Mouse (Mus musculus) embryonic facial prominence, embryonic 13.5 days (tissue): ENCODE measurements around the gene Zg16. TPM values are rescaled to one million over a fixed set of nuclear protein-coding genes. Genes with fewer than 3 reads are reported as not detected.

ENCODE experiments used
- ATAC-seq: fragments of 200-750 bp; cut with Nextera tagmentation; 2 replicates; pipeline ENCODE4 v1.8.0; 2017; ENCODE audit warnings: low read depth; ENCODE audit not compliant: insufficient number of reproducible peaks, insufficient read depth, low FRiP score, low TSS enrichment
- H3K27ac ChIP-seq: fragments of 300-500 bp; sonication (generic); 2 replicates; pipeline ENCODE4 v1.5.1; 2015; ENCODE audit warnings: moderate library complexity, mild to moderate bottlenecking, inconsistent platforms
- H3K27me3 ChIP-seq: fragments of 300-500 bp; sonication (generic); 2 replicates; pipeline ENCODE4 v1.6.1; 2015; ENCODE audit warnings: mild to moderate bottlenecking, inconsistent platforms
- H3K36me3 ChIP-seq: fragments of 300-500 bp; sonication (generic); 2 replicates; pipeline ENCODE4 v1.6.1; 2015; ENCODE audit warnings: mild to moderate bottlenecking, inconsistent platforms
- H3K4me1 ChIP-seq: fragments of 300-500 bp; sonication (generic); 2 replicates; pipeline ENCODE4 v1.6.1; 2015; ENCODE audit warnings: inconsistent platforms
- H3K4me2 ChIP-seq: fragments of 300-500 bp; sonication (generic); 2 replicates; pipeline ENCODE4 v1.6.1; 2015; ENCODE audit warnings: moderate library complexity, mild to moderate bottlenecking, inconsistent platforms
- H3K4me3 ChIP-seq: fragments of 300-500 bp; sonication (generic); 2 replicates; pipeline ENCODE4 v1.5.1; 2015; ENCODE audit warnings: mild to moderate bottlenecking, inconsistent platforms
- H3K9ac ChIP-seq: fragments of 300-500 bp; sonication (generic); 2 replicates; pipeline ENCODE4 v1.6.1; 2015; ENCODE audit warnings: mild to moderate bottlenecking, inconsistent platforms
- H3K9me3 ChIP-seq: fragments of 300-500 bp; sonication (generic); 2 replicates; pipeline ENCODE4 v1.6.1; 2016; ENCODE audit warnings: inconsistent platforms
- WGBS: fragments of 180-500 bp; shearing (Covaris S2); methylation state at CpG from one replicate; pipeline ENCODE4 v1.1.7; 2015; ENCODE audit warnings: mixed read lengths; 5-methylcytosine and 5-hydroxymethylcytosine counted together
- polyA plus RNA-seq: library from polyadenylated mRNA; unstranded; fragments of >200 nt; fragmentation: Nextera tagmentation; extraction: Ambion mirVana; gene quantifications from 2 replicates; pipeline ENCODE4 v1.2.1, GENCODE M21; 2015

The Zg16 gene
- polyA plus RNA-seq, 1 experiment from 2014 or later: not detected

DNA sequence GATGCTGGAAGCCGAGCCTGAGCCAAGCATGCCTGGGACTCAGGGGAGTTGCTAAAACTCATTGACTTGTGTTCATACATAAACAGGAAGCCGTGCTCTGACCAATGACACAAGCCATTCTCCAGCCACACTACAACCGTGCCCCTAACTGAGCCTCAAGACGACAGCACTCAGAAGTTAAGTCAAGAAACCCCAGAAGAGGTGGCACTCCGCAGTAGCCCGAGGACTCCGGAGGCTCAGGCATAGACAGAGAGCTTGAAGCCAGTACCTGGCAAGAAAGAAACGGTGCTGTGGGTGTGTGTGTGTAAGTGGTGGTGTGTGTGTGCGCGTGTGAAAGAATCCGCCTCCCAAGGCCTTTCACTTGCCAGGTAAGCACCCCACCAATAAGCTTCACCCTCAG, 27.8 kb upstream of the Zg16 start:
- no peak for ATAC-seq
- Histone ChIP-seq H3K4me2 (no peak overlapping the region), H3K9me3 (no peaks in the 10 kb centered on the region), H3K36me3 (no peaks in the 10 kb centered on the region), H3K9ac (no peak overlapping the region), H3K4me1 (peaks cover 13% of the 10 kb centered on the region), H3K27ac (no peak overlapping the region), H3K27me3 (peaks cover 5% of the 10 kb centered on the region), H3K4me3 (no peak overlapping the region)
- WGBS: 82% methylated on average over 11 of the region's 11 CpGs

DNA sequence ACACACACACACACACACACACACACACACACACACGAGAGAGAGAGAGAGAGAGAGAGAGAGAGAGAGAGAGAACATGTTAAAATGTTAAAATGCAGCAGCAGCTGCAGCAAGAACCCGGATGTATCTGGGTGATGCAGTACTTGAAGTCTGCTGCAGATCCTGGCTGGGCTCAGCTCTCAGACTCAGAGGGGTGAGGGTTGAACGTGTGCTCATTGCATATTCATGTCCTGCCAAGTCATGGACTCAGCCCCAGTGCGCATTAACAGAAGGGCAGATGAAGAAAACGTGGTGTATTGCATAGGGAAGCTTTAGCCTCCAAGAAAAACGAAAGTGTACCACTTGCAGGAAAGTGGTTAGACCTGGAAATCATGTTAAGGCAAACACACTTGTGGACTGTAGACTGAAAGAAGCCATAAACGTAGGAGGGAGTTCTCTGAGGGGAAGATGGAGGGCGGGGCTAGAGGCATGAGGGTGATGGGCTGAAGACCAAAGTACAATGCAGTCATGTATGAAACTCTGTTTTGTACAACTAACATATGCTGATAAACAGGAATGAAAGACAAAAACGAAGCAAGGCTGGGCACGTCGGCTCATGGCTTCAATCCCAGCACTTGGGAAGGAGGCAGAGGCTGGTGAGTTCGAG, 26.6 kb upstream of the Zg16 start:
- no peak for ATAC-seq
- 55% methylated on average over 12 of the region's 12 CpGs for WGBS
- no peaks in the 10 kb centered on the region for H3K27me3 ChIP-seq

DNA sequence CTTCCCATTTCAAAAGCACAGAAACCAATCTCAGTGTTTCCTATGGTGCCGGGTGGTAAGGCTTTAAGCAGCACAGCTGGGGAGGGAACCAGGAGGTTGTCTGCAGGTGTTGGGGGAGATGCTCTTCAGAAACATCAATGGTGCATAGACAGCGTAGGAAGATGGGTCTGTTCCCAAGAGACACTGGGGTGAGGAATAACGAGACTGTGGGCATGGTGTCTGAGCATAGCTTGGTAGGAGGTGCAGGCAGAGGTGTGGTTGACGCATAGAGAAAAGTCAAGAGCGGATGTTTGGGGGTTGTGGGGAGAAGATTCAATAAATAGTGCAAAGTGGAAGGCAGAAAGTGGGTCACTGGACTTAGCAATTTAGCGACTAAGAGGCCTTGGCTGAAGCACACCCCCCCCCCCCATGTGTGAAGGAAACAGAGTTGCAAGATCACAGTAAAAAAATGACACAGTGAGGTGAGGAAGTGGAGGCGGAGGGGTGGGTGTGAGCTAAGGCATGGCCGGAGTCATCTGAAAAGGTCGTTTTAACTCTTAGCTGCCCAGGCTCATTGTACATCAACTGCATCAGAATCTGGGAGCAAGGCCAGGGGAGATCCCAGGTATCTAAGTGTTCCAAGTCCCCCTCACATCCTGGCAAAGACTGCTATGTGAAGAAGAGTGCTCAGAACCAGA, 25.9 kb upstream of the Zg16 start:
- no peak overlapping the region for H3K9ac ChIP-seq
- H3K27me3 ChIP-seq: no peaks in the 10 kb centered on the region
- H3K4me3 ChIP-seq: no peak overlapping the region
- H3K4me1 ChIP-seq: peaks cover 10% of the 10 kb centered on the region
- 50% methylated on average over 9 of the region's 9 CpGs for WGBS
- no peak for ATAC-seq
- H3K36me3 ChIP-seq: no peaks in the 10 kb centered on the region
- no peak overlapping the region for H3K27ac ChIP-seq
- no peaks in the 10 kb centered on the region for H3K9me3 ChIP-seq
- H3K4me2 ChIP-seq: no peak overlapping the region

More for the DNA sequence above, 26.6 kb upstream of the Zg16 start:
- H3K9me3 ChIP-seq: no peaks in the 10 kb centered on the region
- no peaks in the 10 kb centered on the region for H3K36me3 ChIP-seq
- peaks cover 13% of the 10 kb centered on the region for H3K4me1 ChIP-seq
- H3K9ac ChIP-seq: no peak overlapping the region
- H3K4me2 ChIP-seq: no peak overlapping the region
- H3K27ac ChIP-seq: no peak overlapping the region
- no peak overlapping the region for H3K4me3 ChIP-seq

DNA sequence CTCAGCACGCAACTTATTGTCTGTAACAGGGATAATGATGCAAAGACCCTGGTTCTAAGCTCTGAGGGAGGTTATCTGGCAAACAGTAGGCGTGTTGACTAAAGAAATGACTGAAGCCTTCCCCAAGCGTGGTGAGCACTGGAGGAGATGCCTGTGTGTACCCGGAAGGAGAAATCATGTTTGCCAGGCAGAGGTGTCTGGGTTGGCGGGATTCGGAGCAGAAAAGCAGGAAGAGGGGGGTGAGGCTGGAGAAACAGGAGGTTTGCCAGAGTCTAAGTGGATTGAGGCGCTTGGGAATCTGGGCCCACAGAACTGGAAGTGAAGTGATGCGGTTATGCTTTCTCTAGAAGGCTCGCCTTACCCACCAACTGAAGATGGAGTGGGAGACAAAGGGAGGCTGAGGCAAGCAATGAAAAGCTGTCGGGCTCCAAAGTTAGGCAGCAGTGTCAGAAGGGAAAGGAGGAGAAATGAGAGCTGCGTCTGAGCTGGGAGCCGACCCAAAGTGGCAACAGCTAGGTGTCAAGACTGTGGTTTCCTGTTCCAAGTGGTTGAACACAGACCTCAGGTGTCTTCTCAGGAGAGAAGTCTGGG, 25.2 kb upstream of the Zg16 start:
- no peaks in the 10 kb centered on the region for H3K27me3 ChIP-seq
- no peaks in the 10 kb centered on the region for H3K9me3 ChIP-seq

DNA sequence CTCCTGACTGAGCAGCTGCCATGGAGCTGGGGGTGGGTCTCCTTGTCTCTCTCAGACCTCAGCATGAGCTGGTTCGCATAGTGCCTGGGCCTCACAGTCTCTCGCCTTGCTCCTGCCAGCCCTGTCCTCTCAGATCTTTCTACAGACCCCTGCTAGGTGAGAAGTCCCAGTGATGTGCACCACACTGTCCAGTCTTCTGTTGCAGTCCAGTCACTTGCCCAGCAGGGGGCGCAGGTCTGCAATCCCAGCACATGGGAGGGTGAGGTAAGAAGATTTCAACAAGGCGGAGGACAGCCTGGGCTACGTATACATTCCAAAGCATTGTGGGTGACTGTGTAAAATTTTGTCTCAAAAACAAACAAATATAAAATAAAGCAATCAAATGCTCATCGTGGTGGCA, 24.3 kb upstream of the Zg16 start:
- Histone ChIP-seq H3K36me3 (no peaks in the 10 kb centered on the region), H3K4me3 (no peak overlapping the region), H3K27me3 (no peaks in the 10 kb centered on the region), H3K27ac (no peak overlapping the region), H3K9ac (no peak overlapping the region), H3K4me1 (peaks cover 3% of the 10 kb centered on the region), H3K4me2 (no peak overlapping the region), H3K9me3 (no peaks in the 10 kb centered on the region)
- 41% methylated on average over 6 of the region's 6 CpGs for WGBS
- ATAC-seq: no peak

More for the DNA sequence above, 25.2 kb upstream of the Zg16 start:
- Histone ChIP-seq H3K27ac (no peak overlapping the region), H3K4me2 (no peak overlapping the region; the same call in 1 of the 2 replicates), H3K36me3 (no peaks in the 10 kb centered on the region), H3K4me3 (no peak overlapping the region), H3K4me1 (peaks cover 5% of the 10 kb centered on the region), H3K9ac (no peak overlapping the region)
- ATAC-seq: no peak
- 76% methylated on average over 12 of the region's 12 CpGs for WGBS

DNA sequence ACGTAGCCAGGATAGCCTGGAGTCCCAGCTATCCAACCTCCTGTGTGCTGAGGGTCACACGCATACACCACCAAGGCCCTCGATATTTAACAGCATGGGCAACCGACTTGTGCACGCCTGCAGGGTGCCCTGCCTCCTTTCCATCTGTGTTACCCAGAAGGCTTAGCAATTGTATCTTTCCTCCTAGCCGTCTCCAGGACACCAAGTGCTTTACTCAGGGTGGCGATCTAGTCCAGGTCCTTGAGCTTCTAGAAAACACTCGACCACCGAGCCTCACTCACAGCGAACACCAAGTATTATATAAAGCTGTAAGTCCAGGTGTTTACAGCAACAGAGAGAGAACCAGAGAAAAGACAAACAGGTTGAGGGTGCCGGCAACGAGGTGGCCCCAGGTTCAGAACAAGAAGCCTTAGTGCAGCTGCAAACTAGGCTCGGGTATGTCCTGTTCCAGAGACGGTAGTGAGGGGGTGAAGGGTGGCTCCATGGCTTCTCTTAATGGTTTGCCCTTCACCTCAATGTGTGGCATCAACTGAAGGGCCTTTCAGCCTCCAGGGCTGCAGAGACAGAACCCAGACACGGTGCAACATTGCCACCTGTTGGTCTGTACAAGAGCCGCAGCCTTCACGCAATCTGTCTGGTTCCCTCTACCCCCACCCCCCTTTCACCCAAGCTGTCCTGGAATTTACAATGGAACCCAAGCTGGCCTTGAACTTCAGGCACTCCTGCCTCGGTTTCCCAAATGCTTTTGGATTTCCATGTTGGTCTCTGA, 23.3 kb upstream of the Zg16 start:
- 48% methylated on average over 18 of the region's 18 CpGs for WGBS
- Histone ChIP-seq H3K4me1 (no peaks in the 10 kb centered on the region; the same call in 1 of the 2 replicates), H3K9me3 (no peaks in the 10 kb centered on the region), H3K9ac (no peak overlapping the region), H3K36me3 (no peaks in the 10 kb centered on the region), H3K4me3 (no peak overlapping the region), H3K27ac (no peak overlapping the region), H3K4me2 (no peak overlapping the region), H3K27me3 (no peaks in the 10 kb centered on the region)
- ATAC-seq: no peak

GRCm38 (mm10) chr7:127105551-127105950, 18.4 kb upstream of the Zg16 start:
- 63% methylated on average over 7 of the region's 7 CpGs for WGBS
- H3K27me3 ChIP-seq: no peaks in the 10 kb centered on the region
- H3K9me3 ChIP-seq: no peaks in the 10 kb centered on the region
- no peaks in the 10 kb centered on the region for H3K36me3 ChIP-seq
- no peak for ATAC-seq
- 0 out of 2 replicates have a peak overlapping the region, but pooled peaks have one; percentile 43 for H3K4me3 ChIP-seq
- H3K4me2 ChIP-seq: no peak overlapping the region
- peak overlapping the region; percentile 66; the same call in 1 of the 2 replicates for H3K27ac ChIP-seq
- no peak overlapping the region for H3K9ac ChIP-seq
- peaks cover 13% of the 10 kb centered on the region; the same call in 1 of the 2 replicates for H3K4me1 ChIP-seq

- Histone ChIP-seq H3K36me3 (no peaks in the 10 kb centered on the region), H3K4me1 (peaks cover 13% of the 10 kb centered on the region; the same call in 1 of the 2 replicates), H3K4me2 (peak overlapping the region; percentile 62), H3K4me3 (peak overlapping the region; percentile 43), H3K9ac (peak overlapping the region; percentile 72), H3K27ac (peak overlapping the region; percentile 66), H3K27me3 (no peaks in the 10 kb centered on the region), H3K9me3 (no peaks in the 10 kb centered on the region)
- WGBS: 10% methylated on average over 17 of the region's 17 CpGs
- peak; percentile 63; the same call in 1 of the 2 replicates for ATAC-seq
Measured at GRCm38 (mm10) chr7:127104560-127105332, 17.6 kb upstream of the Zg16 start.

- H3K9ac ChIP-seq: no peak overlapping the region
Measured at GRCm38 (mm10) chr7:127103960-127104359, 16.8 kb upstream of the Zg16 start.

GRCm38 (mm10) chr7:127102148-127102547, 15.0 kb upstream of the Zg16 start:
- no peak overlapping the region for H3K27ac ChIP-seq
- WGBS: 52% methylated on average over 6 of the region's 6 CpGs

More at GRCm38 (mm10) chr7:127103960-127104359, 16.8 kb upstream of the Zg16 start:
- no peak for ATAC-seq
- no peaks in the 10 kb centered on the region for H3K9me3 ChIP-seq
- no peaks in the 10 kb centered on the region for H3K27me3 ChIP-seq
- no peak overlapping the region for H3K4me3 ChIP-seq
- peak overlapping the region; percentile 41; the same call in 1 of the 2 replicates for H3K27ac ChIP-seq
- H3K36me3 ChIP-seq: no peaks in the 10 kb centered on the region
- 69% methylated on average over 6 of the region's 6 CpGs for WGBS
- no peak overlapping the region for H3K4me2 ChIP-seq
- H3K4me1 ChIP-seq: peaks cover 13% of the 10 kb centered on the region; the same call in 1 of the 2 replicates

More at GRCm38 (mm10) chr7:127102148-127102547, 15.0 kb upstream of the Zg16 start:
- Histone ChIP-seq H3K4me2 (no peak overlapping the region), H3K36me3 (no peaks in the 10 kb centered on the region), H3K4me1 (peaks cover 18% of the 10 kb centered on the region; the same call in 1 of the 2 replicates), H3K9ac (no peak overlapping the region), H3K9me3 (no peaks in the 10 kb centered on the region), H3K27me3 (no peaks in the 10 kb centered on the region), H3K4me3 (no peak overlapping the region)
- no peak for ATAC-seq
